Mouse (Mus musculus): ENCODE measurements around the gene Olfr1043. TPM values are rescaled to one million over a fixed set of nuclear protein-coding genes. Genes with fewer than 3 reads are reported as not detected.

The Olfr1043 gene
- polyA plus RNA-seq, 1 experiment from 2014 or later: not detected

Other genes starting within 250 kb of the Olfr1043 start
- not detected in 2 replicates for gene Olfr1026, start 246.0 kb downstream of the Olfr1043 start, polyA plus RNA-seq (2015; fragmentation: Nextera tagmentation; extraction: Ambion mirVana)
- not detected in 2 replicates for gene Olfr1028, start 217.1 kb downstream of the Olfr1043 start, polyA plus RNA-seq (2015; fragmentation: Nextera tagmentation; extraction: Ambion mirVana)
- gene Olfr1029, start 193.6 kb downstream of the Olfr1043 start, polyA plus RNA-seq (2015; fragmentation: Nextera tagmentation; extraction: Ambion mirVana): not detected in 2 replicates
- not detected in 2 replicates for gene Olfr1030, start 188.2 kb downstream of the Olfr1043 start, polyA plus RNA-seq (2015; fragmentation: Nextera tagmentation; extraction: Ambion mirVana)
- not detected in 2 replicates for gene Olfr1031, start 177.2 kb downstream of the Olfr1043 start, polyA plus RNA-seq (2015; fragmentation: Nextera tagmentation; extraction: Ambion mirVana)
- not detected in 2 replicates for gene Olfr1032, start 162.0 kb downstream of the Olfr1043 start, polyA plus RNA-seq (2015; fragmentation: Nextera tagmentation; extraction: Ambion mirVana)
- gene Olfr1033, start 146.9 kb downstream of the Olfr1043 start, polyA plus RNA-seq (2015; fragmentation: Nextera tagmentation; extraction: Ambion mirVana): 0.69 TPM in 2 replicates
- gene Olfr1034, start 121.7 kb downstream of the Olfr1043 start, polyA plus RNA-seq (2015; fragmentation: Nextera tagmentation; extraction: Ambion mirVana): not detected in 2 replicates
- gene Olfr1036, start 93.5 kb downstream of the Olfr1043 start, polyA plus RNA-seq (2015; fragmentation: Nextera tagmentation; extraction: Ambion mirVana): not detected in 2 replicates
- not detected in 2 replicates for gene Olfr1037, start 80.1 kb downstream of the Olfr1043 start, polyA plus RNA-seq (2015; fragmentation: Nextera tagmentation; extraction: Ambion mirVana)
- gene Olfr1039, start 31.6 kb downstream of the Olfr1043 start, polyA plus RNA-seq (2015; fragmentation: Nextera tagmentation; extraction: Ambion mirVana): not detected in 2 replicates
- gene Olfr1040, start 20.8 kb downstream of the Olfr1043 start, polyA plus RNA-seq (2015; fragmentation: Nextera tagmentation; extraction: Ambion mirVana): not detected in 2 replicates
- gene Olfr1042, start 5.7 kb downstream of the Olfr1043 start, polyA plus RNA-seq (2015; fragmentation: Nextera tagmentation; extraction: Ambion mirVana): not detected in 2 replicates
- not detected in 2 replicates for gene Olfr1044, start 10.3 kb upstream of the Olfr1043 start, polyA plus RNA-seq (2015; fragmentation: Nextera tagmentation; extraction: Ambion mirVana)
- gene Olfr52, start 18.2 kb upstream of the Olfr1043 start, polyA plus RNA-seq (2015; fragmentation: Nextera tagmentation; extraction: Ambion mirVana): not detected in 2 replicates
- gene Olfr1045, start 35.5 kb upstream of the Olfr1043 start, polyA plus RNA-seq (2015; fragmentation: Nextera tagmentation; extraction: Ambion mirVana): not detected in 2 replicates
- not detected in 2 replicates for gene Olfr1046, start 51.8 kb upstream of the Olfr1043 start, polyA plus RNA-seq (2015; fragmentation: Nextera tagmentation; extraction: Ambion mirVana)
- gene Olfr1047, start 63.9 kb upstream of the Olfr1043 start, polyA plus RNA-seq (2015; fragmentation: Nextera tagmentation; extraction: Ambion mirVana): not detected in 2 replicates
- not detected in 2 replicates for gene Olfr1048, start 72.8 kb upstream of the Olfr1043 start, polyA plus RNA-seq (2015; fragmentation: Nextera tagmentation; extraction: Ambion mirVana)
- not detected in 2 replicates for gene Olfr1049, start 90.8 kb upstream of the Olfr1043 start, polyA plus RNA-seq (2015; fragmentation: Nextera tagmentation; extraction: Ambion mirVana)
- gene Olfr1051, start 111.6 kb upstream of the Olfr1043 start, polyA plus RNA-seq (2015; fragmentation: Nextera tagmentation; extraction: Ambion mirVana): not detected in 2 replicates
- gene Olfr1052, start 124.9 kb upstream of the Olfr1043 start, polyA plus RNA-seq (2015; fragmentation: Nextera tagmentation; extraction: Ambion mirVana): not detected in 2 replicates
- not detected in 2 replicates for gene Olfr1053, start 147.8 kb upstream of the Olfr1043 start, polyA plus RNA-seq (2015; fragmentation: Nextera tagmentation; extraction: Ambion mirVana)
- gene Olfr1054, start 167.9 kb upstream of the Olfr1043 start, polyA plus RNA-seq (2015; fragmentation: Nextera tagmentation; extraction: Ambion mirVana): not detected in 2 replicates
- gene Olfr1055, start 182.8 kb upstream of the Olfr1043 start, polyA plus RNA-seq (2015; fragmentation: Nextera tagmentation; extraction: Ambion mirVana): not detected in 2 replicates
- not detected in 2 replicates for gene Olfr1056, start 194.9 kb upstream of the Olfr1043 start, polyA plus RNA-seq (2015; fragmentation: Nextera tagmentation; extraction: Ambion mirVana)
- gene Olfr1057, start 210.9 kb upstream of the Olfr1043 start, polyA plus RNA-seq (2015; fragmentation: Nextera tagmentation; extraction: Ambion mirVana): not detected in 2 replicates
- gene Olfr1058, start 221.0 kb upstream of the Olfr1043 start, polyA plus RNA-seq (2015; fragmentation: Nextera tagmentation; extraction: Ambion mirVana): not detected in 2 replicates
- gene Olfr1061, start 246.5 kb upstream of the Olfr1043 start, polyA plus RNA-seq (2015; fragmentation: Nextera tagmentation; extraction: Ambion mirVana): not detected in 2 replicates

All from hindbrain, embryonic 16.5 days (tissue).